Mouse (Mus musculus) right cerebral cortex, postnatal 25 days (tissue): ENCODE measurements around the gene Chil1.

Source experiments
- DNase-seq: peaks from one replicate; pipeline ENCODE4 v3.0.0; 2022

Gene Chil1

GRCm38 (mm10) chr1:134232778-134233531 lies 51.0 kb downstream of the Chil1 start:
- peak; percentile 54 for DNase-seq

- no peak for DNase-seq
These were observed 51.9 kb downstream of the Chil1 start for GRCm38 (mm10) chr1:134233681-134234454.

DNA sequence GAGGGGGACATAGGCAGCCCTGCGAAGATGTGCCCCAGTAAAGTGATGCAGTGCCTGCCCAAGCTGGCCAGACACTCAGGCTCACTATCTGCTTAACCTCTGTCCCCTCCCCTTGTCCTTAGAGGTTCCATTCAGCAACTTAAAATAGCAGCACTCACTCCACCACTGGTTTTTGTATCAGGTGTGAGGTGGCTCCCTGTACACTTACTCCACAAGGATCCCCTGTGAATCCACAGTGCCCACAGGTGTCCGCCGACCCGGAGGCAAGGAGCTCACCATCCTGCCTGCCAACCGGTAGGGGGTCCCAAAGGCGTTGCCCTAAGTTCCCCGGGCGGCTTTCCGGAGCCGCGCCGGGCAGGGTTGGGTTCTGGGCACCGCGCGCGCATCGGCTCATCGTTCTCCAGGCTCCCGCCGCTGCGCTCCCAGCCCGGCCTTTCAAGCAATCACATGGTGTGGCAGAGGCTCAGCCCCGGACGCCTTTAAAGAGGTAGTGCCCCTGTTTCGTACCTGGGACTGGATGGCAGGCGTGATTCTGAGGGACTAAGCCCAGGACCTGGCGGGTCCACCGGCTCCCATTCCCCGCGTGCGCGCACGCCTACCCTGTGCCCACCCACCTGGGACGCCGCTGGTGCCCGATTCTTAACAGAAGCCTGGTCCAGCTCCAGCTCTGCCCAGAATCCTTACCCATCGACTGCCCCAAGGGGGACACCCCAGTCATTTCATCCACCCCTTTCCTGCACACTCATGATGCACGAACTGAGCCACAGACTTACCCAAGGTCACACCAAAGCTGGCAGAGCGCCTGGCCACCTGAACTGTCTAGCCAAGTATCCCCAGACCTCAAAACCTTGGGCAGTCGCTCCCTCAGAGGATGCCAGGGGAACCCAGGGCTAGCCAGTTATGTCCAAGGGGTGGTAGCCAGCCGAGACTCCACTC lies 52.7 kb downstream of the Chil1 start:
- peak; percentile 79 for DNase-seq

GRCm38 (mm10) chr1:134235391-134235921 lies 53.5 kb downstream of the Chil1 start, which contains the start of gene Adora1:
Adora1 (minus strand) TSS chr1:134235431.
- peak; percentile 56 for DNase-seq

DNA sequence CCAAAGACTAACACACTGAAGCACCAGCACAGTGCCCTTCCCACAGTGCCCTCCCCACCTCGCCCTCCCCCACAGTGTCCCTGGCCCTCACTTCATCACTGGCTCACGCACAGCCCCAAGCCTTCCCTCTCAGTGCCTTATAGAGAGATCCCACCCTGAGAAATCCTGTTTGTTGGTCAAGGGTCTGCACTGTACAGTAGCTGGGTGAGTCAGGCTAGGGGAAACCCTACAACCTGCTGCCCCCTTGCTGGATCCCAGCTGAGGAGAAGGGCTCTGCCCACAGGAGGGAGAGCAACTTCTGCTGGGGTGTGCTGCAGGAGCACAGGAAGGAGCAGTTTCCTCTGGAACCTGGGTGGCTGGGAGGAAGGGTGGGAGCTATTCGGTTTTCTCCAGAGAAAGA lies 54.2 kb downstream of the Chil1 start:
- DNase-seq, result no peak

- DNase-seq, result no peak
These were observed 55.5 kb downstream of the Chil1 start for GRCm38 (mm10) chr1:134237438-134237837.
